Mouse (Mus musculus) mesoderm, embryonic 11.5 days (tissue): ENCODE measurements at regions not wholly inside any gene's neighbourhood (a gene's known extent, or its start where the extent isn't known, plus 50 kb on each side); places are given as distances from the start of the nearest gene placed in this dataset.

Experiments
- DNase-seq: peaks from one replicate; pipeline ENCODE4 v3.0.0-alpha.2; 2012; ENCODE audit warnings: low read depth, low spot score

DNA sequence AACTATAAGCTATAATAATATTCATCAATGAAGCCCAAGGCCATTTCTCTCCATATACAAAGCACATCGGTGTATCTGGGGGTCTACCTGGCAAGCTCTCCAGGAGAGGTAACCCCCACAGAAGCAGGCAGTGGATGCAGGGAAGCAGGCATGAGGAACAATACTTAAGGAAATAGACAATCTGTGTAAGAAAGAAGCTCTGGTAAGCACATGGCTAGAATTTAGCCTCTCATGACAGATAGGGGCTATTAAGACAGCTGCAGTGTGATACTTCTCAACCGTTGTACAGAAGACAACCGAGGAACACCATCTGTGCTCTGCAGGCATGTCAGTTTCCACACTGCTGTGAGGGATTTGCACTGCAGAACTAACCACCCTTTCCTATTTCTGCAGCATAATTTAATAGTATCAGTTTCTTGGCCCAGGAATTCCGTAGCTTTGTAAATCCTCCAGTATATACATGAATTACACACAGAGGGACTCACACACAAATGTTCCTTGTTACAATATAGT, 108.1 kb upstream of the Lpar1 start:
- no peak for DNase-seq

DNA sequence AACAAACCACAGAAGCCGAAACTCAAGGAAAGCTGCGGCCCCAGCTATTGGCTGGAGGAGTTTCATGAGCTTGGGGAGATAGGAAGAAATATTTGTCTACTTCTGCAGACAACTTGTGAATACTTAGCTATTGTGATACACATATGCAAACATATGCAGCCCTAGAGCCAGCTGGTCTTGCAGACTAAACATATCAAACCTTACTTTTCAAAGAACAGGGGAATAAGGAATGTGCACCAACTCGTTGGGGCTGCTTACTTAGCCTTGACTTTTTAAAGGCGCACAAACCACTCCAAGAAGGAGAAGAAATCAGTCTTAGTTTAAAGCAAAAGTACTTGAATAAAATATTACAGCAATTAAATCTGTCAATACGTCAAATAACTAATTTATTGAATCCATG, 106.8 kb upstream of the Lpar1 start:
- no peak for DNase-seq

DNA sequence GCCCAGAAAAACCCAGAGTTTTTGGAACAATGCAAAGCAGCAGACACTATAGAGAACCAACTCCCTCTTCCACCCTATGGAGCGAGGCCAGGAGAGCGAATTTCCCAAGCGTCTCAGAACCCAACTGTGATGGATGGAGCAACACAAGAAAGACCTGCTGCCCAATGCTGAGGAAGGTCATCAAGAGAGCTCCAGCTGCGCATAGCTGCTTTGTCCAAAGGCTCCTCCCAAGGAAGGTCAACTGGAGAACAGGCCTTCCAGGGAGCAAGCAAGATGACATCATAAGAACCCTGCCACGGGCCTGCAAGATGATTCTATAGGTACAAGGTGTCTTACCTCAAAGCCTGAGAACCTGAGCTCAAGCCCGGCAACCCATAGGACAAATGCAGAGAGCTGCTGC, 104.5 kb upstream of the Lpar1 start:
- no peak for DNase-seq

DNA sequence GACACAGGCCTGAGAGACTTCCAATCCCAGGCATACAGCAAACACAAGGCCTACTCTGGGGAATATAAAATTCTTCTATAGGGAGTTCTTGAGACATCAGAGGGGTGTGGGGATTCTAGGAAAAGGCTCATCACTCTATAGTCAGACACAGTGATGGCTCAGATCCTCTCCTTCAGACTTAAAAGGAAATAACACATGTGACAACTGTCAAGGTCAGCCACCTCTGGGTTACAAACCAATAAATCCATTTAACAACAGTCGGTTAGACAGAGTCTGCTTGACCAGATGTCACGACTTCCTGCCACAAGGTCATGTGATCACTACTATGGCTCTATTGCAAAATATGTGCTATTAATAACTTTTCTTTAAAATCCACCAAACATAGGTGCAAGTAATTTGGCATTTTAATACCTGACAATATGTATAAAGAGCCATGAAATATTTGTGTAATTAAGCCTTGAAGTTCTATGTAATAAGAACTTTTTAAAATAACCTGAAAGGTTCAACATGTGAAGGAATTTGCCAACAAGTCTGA, 94.1 kb upstream of the Lpar1 start:
- DNase-seq = peak; percentile 63

DNA sequence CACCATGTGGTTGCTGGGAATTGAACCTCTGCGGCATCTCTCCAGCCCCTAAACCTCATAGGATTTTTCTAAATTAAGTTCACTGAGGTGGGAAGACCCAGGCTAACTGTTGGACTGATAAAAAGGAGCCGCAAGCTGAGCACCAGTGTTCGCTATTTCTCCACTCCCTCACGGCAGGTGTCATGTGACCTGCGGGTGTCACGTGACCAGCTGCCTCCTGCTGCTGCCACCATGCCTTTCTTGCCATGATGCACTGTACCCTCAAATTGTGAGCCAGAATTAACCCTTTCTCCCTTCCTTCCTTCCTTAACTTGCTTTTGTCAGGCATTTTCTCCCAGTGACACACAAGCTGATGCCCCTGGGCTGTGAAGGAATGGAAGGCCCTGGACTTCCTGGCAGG, 93.1 kb upstream of the Lpar1 start:
- no peak for DNase-seq

DNA sequence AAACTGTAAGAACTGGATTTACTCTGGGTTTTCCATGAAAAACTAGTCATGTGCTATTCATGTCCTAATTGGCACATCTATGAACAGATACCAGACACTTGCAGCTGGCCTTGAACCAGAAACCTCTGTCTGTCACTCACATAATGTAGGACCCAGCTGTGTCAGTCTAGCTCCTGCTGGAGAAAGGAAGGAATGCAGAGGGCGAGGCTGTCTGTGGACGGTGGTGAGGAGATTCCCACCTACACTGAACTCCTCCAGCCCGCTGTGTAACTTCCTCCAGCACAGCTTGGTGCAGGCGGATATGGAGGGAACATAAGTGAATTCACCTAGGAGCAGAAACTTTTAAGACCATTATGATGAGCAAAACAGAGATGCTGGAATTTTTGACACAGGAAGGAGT, 89.7 kb upstream of the Lpar1 start:
- DNase-seq = no peak

DNA sequence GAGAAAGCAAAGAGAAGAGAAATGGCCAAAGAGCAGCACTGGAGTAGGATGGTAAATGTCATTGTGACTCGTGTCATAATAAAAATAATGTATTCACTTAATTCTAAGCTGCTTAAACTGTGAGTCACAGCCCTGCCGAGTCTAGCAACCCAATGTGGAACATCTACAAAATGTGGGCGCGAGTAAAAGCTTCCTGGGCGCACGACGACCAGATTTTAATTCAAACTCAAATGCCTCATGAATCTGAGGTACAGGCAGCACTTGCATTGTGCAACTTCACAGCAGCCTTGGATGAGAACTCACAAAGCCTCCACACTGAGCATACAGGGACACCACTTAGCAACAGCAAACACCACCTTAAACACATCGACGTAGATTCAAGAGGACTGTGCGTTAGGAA, 88.5 kb upstream of the Lpar1 start:
- DNase-seq = no peak

DNA sequence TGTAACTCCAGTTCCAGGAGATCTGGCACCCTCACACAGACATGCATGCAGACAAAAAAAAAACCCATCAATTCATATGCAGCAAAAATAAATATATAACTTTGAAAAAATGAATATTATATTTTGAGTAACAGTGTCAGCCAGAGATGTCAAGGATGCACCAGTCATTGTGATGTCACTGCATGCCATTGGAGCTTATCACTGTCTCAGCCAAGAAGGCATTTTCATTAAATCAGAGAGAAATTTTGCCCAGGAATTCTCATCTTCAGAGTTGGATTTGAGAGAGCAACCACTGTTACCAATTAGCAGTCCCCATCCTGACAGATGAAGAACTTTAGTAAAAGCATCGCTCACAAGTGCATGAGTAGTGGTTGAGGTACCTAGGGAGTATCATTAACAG, 79.0 kb upstream of the Lpar1 start:
- DNase-seq = no peak

DNA sequence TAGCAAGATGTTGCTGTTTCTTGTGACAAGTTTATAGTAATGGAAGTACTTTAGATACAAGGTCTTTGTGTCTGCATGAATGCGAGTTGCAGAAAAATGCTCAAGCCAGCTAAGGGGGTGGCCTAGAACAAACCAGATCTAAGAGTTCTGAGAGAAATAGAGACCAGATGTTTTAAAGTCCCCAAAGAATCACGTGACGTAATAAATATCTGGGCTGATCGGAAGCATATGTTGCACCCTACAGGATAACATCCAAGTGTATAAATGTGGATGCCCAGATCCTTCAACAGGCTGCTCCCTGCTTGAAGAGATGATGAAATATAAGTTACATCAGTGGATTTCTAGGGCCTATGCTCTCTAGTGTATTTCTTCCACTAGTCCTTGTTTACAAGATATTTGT, 77.7 kb upstream of the Lpar1 start:
- peak; percentile 68 for DNase-seq

DNA sequence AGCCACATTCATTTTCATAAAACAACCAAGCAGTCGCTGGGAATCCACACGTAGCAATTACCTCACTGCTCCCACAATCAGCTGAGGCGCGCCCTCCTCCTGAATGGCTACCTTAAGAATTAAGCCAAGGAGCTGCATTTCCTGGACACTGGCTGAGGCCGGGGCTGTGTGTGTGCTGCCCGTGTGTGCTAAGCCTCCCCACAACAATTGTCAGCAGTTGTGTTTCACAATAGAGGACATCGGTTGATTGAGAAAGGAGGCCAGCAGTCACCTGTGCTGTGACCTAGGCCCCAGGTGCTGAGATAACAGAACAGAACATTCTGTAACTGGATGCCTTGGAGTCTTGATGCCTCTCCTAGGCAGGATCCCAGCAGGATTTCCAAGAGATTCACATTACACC, 73.3 kb upstream of the Lpar1 start:
- no peak for DNase-seq

DNA sequence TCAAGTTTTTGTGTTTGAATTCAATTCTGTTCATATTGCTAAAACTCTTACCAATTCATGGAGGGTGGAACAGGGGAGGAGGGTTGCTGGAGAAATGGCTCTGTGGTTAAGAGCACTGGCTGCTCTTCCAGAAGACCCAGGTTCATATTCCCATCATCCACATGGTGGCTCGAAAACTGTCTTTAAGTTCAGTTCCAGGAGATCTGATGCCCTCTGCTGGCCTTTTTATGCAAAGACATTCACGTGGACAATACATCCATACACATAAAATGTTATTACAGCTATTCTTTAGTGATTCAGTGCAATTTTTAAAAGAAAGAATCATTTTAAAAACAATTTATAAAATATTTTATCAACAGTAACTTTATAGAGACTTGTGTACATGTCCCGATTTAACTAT, 70.4 kb upstream of the Lpar1 start:
- DNase-seq = no peak

DNA sequence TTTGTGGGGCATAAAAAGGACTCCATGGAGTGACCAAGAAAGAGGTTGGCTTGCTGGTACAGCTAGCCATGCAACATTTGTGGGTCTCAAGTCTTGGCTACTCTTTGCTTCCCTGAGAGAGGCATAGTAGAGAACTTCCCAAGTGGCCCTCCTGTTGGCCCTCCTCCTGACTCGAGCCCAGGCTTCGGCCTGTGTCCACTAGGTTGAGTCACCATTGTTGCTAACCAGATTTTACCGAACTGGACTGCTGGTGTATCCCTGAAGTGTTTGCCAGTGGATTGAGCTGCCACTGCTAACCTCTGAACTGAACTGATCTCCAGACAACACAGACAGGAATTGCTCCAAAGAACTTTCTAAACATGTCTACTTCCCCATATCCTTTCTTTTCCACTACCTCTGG, 66.9 kb upstream of the Lpar1 start:
- DNase-seq = no peak

DNA sequence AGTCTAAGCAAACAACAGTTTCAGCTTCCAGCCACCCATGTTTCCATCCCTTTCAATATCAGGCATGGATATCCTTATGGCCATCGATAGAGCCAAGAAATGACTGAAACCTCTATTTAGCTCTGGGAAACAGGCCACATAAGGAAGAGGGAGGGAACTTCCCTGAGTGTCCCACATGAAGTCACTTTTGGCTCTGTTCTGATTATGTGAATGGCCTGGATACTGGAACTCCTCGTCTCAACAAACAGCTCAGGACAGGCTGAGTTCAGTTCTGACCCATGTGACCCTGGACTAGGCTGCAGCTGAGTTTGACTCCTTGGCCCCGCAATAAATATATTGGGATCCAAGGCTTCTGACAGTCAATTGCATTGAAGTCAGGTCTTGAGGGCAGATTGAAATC, 63.6 kb upstream of the Lpar1 start:
- no peak for DNase-seq

DNA sequence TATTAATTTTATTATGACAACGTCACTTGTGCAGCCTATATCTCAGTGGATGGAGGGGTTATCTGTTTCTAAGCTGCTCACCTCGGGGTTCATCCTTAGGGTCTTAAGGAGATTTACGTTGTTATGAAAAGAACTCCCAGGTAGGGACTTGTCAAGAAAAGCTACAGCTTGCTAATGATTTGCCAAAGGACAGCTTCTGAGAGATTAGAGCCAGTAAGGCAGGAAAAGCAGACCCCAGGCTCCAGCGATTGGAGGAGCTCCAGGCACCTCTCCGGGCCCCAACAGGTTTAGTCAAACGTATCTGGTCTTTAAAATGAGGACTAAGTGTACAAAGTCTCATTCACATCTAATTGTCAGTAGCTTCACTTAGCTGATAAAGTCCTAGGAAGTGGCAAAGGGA, 59.8 kb upstream of the Lpar1 start:
- DNase-seq = no peak

DNA sequence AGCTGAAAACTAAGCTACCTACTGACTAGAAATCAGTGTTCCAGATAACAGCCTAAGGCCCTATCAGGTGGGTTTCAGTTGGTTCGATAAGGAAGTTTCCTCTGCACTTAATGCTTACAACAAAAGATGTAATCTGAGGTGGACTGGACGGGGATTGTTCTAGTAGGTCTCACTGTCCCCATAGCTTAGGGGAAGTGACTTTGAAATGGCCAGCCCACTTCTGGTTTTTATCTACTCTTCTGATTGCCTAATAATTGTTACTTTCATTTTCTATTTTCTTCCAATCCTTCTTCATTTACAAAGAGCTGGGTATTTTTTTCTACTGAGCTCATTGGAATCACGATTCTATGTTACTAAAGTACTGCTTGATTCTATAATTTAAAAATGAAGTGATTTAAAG, 59.3 kb upstream of the Lpar1 start:
- no peak for DNase-seq

DNA sequence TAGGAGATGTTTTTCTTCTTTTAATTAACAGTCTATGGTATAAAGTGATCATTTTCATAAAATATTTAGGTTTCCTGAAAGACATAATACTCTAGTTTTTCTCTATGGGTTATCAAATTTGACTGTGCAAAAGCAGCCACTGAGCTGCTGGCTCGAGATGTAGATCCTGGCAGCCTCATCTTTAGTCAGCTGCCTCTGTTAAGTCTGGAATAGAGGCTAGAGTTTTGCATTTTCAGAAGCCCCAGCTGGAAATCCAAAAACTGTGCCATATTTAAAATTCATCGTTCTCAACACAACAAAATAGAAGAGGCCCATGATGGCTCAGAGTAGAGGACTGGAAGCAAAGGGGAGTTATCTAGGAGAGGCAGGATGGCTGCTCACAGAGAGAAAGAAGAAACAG, 53.8 kb upstream of the Lpar1 start:
- no peak for DNase-seq

DNA sequence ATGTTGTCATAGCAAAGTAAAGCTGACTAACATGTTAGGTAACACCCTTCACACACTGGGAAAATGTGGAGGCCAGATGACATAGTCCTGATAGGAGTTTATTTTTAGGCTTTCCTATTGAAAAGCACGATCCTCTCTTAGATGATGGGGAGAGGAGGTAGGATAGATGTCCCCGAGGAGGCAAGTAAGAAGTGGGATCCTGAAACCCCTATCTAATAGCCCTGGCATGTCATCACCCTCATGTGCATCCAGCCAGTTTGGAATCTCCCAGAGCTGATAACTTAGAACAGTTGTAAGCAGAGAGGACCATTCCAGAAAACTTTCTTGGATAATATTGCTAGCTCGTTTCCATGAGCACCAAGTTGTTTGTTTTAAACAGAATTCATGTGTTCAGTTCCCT, 52.2 kb upstream of the Lpar1 start:
- DNase-seq = no peak
